In genomic region chr14:77037330-77037729, GRCm38 (mm10) we compare ENCODE assay signal across 9 mouse cellular contexts. TPM values are rescaled to one million over a fixed set of nuclear protein-coding genes. Genes with fewer than 3 reads are reported as not detected.
A peak's percentile ranks its signal among the peaks of the same experiment; 100 is the strongest.
DNase-seq lines count a peak whose midpoint lies in the region; ATAC-seq and TF ChIP-seq lines count a peak whose summit lies in the region.
"Had no signal": no experiment of that assay in that cellular context is flagged by ENCODE, and none has a peak within 500 bp of the region (broad histone marks: within the 10 kb centered on the region; RNA-seq: fewer than 3 reads in every experiment).

No protein-coding gene starts in this region.

- 0 out of 2 replicates have a peak overlapping the region, but pooled peaks have one; percentile 87 for H3K27ac ChIP-seq in gastrocnemius, adult 2 months
- no peak overlapping the region for H3K27ac ChIP-seq in lung, embryonic 14.5 days (ENCODE audit: low read depth)
- no peak overlapping the region for H3K27ac ChIP-seq in embryonic facial prominence, embryonic 14.5 days (replicated peaks; ENCODE audit: low read depth, low read length)
- H3K27ac ChIP-seq in macrophage = peak overlapping the region; percentile 93
- H3K27ac ChIP-seq in cerebellum, adult 2 months (ENCODE audit: insufficient read depth, low read length) = no peak overlapping the region
- H3K27ac ChIP-seq: forebrain, embryonic 13.5 days had no signal

- no peak for DNase-seq in gastrocnemius, adult 2 months
- DNase-seq in gastrocnemius, adult 18-20 months (ENCODE audit: low spot score) = no peak
- peak; percentile 11 for DNase-seq in lung, embryonic 14.5 days
- no peak for DNase-seq in lung, postnatal 25 days (ENCODE audit: low spot score)
- DNase-seq in embryonic facial prominence, embryonic 14.5 days (ENCODE audit: low spot score) = no peak
- DNase-seq in cerebellum, adult 2 months = no peak
- no peak for DNase-seq in right cerebral cortex, postnatal 4 days

- H3K79me2 ChIP-seq in macrophage (ENCODE audit: inconsistent target) = peaks cover 26% of the 10 kb centered on the region

- H3K27me3 ChIP-seq in lung, embryonic 14.5 days (ENCODE audit: insufficient read depth, low read length) = no peaks in the 10 kb centered on the region
- no peaks in the 10 kb centered on the region for H3K27me3 ChIP-seq in embryonic facial prominence, embryonic 14.5 days (replicated peaks; ENCODE audit: control insufficient read depth, insufficient read depth, low read length)
- H3K27me3 ChIP-seq in cerebellum, adult 2 months (ENCODE audit: control insufficient read depth, insufficient read depth, low read length) = no peaks in the 10 kb centered on the region; the same call in 1 of the 2 replicates
- H3K27me3 ChIP-seq: forebrain, embryonic 13.5 days had no signal

- no peaks in the 10 kb centered on the region for H3K9me3 ChIP-seq in lung, embryonic 14.5 days (ENCODE audit: low read depth, low read length)
- H3K9me3 ChIP-seq in embryonic facial prominence, embryonic 14.5 days (ENCODE audit: control insufficient read depth, low read length) = no peaks in the 10 kb centered on the region
- H3K9me3 ChIP-seq: forebrain, embryonic 13.5 days had no signal

- H3K4me2 ChIP-seq in lung, embryonic 14.5 days = peak overlapping the region; percentile 84
- H3K4me2 ChIP-seq in embryonic facial prominence, embryonic 14.5 days (ENCODE audit: low read depth, low read length) = peak overlapping the region; percentile 90

- no peak for TF ChIP-seq POLR2A in cerebellum, adult 2 months (IDR thresholded peaks at IDR 0.05; ENCODE audit: borderline replicate concordance, insufficient read depth, low read length)

- WGBS in lung, embryonic 14.5 days = 67% methylated on average over 5 of the region's 5 CpGs
- 71% methylated on average over 5 of the region's 5 CpGs for WGBS in embryonic facial prominence, embryonic 14.5 days
- 54% methylated on average over 5 of the region's 5 CpGs for WGBS in macrophage (ENCODE audit: missing documents)
- 67% methylated on average over 5 of the region's 5 CpGs for WGBS in cerebellum, adult 2 months

- no peak for ATAC-seq in lung, embryonic 14.5 days (ENCODE audit: insufficient read depth)
- ATAC-seq in embryonic facial prominence, embryonic 14.5 days (ENCODE audit: low read depth) = no peak

- no peak for TF ChIP-seq CTCF in gastrocnemius, adult 2 months (IDR thresholded peaks at IDR 0.05)
- TF ChIP-seq CTCF in lung, embryonic 14.5 days (IDR thresholded peaks at IDR 0.05; ENCODE audit: low read depth) = no peak
- no peak for TF ChIP-seq CTCF in cerebellum, adult 2 months (IDR thresholded peaks at IDR 0.05; ENCODE audit: borderline replicate concordance, insufficient read depth, low read depth, low read length)

- no peaks in the 10 kb centered on the region; the same call in 1 of the 2 replicates for H3K4me1 ChIP-seq in lung, embryonic 14.5 days (ENCODE audit: insufficient read depth)
- peaks cover 8% of the 10 kb centered on the region; the same call in 1 of the 2 replicates for H3K4me1 ChIP-seq in embryonic facial prominence, embryonic 14.5 days (ENCODE audit: control insufficient read depth, insufficient read depth, low read length)
- H3K4me1 ChIP-seq in cerebellum, adult 2 months (ENCODE audit: control insufficient read depth, insufficient read depth, low read length) = no peaks in the 10 kb centered on the region

- H3K4me3 ChIP-seq in gastrocnemius, adult 2 months = peak overlapping the region; percentile 86
- peak overlapping the region; percentile 70; the same call in 1 of the 2 replicates for H3K4me3 ChIP-seq in lung, embryonic 14.5 days (ENCODE audit: low read depth, low read length)
- peak overlapping the region; percentile 66 for H3K4me3 ChIP-seq in embryonic facial prominence, embryonic 14.5 days (ENCODE audit: low read depth, low read length)
- peak overlapping the region; percentile 33 for H3K4me3 ChIP-seq in macrophage (ENCODE audit: inconsistent target)
- H3K4me3 ChIP-seq in cerebellum, adult 2 months (replicated peaks; ENCODE audit: insufficient read depth, low read depth, low read length) = no peak overlapping the region

- no peaks in the 10 kb centered on the region for H3K36me3 ChIP-seq in lung, embryonic 14.5 days (ENCODE audit: insufficient read depth)
- no peaks in the 10 kb centered on the region for H3K36me3 ChIP-seq in embryonic facial prominence, embryonic 14.5 days (ENCODE audit: control insufficient read depth, insufficient read depth, low read length)
- peaks cover 6% of the 10 kb centered on the region; the same call in 1 of the 2 replicates for H3K36me3 ChIP-seq in macrophage (ENCODE audit: inconsistent target)

- no peak overlapping the region for H3K9ac ChIP-seq in lung, embryonic 14.5 days
- H3K9ac ChIP-seq in embryonic facial prominence, embryonic 14.5 days (ENCODE audit: low read depth, low read length) = no peak overlapping the region

- intact Hi-C loops in gastrocnemius, adult 2 months (cut with DNase I) = no loop called here

RNA-seq across cellular contexts. Expression of gene Lacc1, which starts 0.6 kb away (rescaled TPM):
- under 1 TPM; 0.66 to 0.75 TPM for total RNA-seq in gastrocnemius, adult 2 months (2021)
- total RNA-seq in gastrocnemius, adult 18-20 months (2021) = under 1 TPM; 0.68 to 0.95 TPM
- polyA plus RNA-seq in lung, embryonic 14.5 days (2014; fragmentation: Nextera tagmentation; extraction: Ambion mirVana) = 14.6 and 16.6 TPM in 2 replicates
- 11.5 and 12.3 TPM in 2 replicates for polyA plus RNA-seq in embryonic facial prominence, embryonic 14.5 days (2014; fragmentation: Nextera tagmentation; extraction: Ambion mirVana)
- 1,000 to 10,000 TPM in 14 of 26 experiments, 100 to 1,000 TPM in 12; 469 to 2,639 (median 1,159) TPM for total RNA-seq in macrophage (2018; cell fraction: chromatin; rRNA removed)
- 100 to 1,000 TPM; 141 to 404 (median 269) TPM for total RNA-seq in macrophage (2018; cell fraction: cytosol; rRNA removed)
- 1,000 to 10,000 TPM in 12 of 26 experiments, 100 to 1,000 TPM in 14; 321 to 1,955 (median 905) TPM for total RNA-seq in macrophage (2018; cell fraction: nucleus; rRNA removed)
- 77.8 to 162 TPM (median 129 TPM) in 3 replicates for polyA plus RNA-seq in macrophage (2018)
- polyA plus RNA-seq in cerebellum, adult 2 months (2012; rRNA removed) = 2.9 and 3.2 TPM in 2 replicates

RNA-seq across cellular contexts. Expression of gene Ccdc122, which starts 0.8 kb away (rescaled TPM):
- total RNA-seq in gastrocnemius, adult 2 months (2021) = 1 to 10 TPM; 1.1 to 2.4 TPM
- total RNA-seq in gastrocnemius, adult 18-20 months (2021) = 1 to 10 TPM; 1.3 to 2.1 TPM
- polyA plus RNA-seq in lung, embryonic 14.5 days (2014; fragmentation: Nextera tagmentation; extraction: Ambion mirVana) = 4.9 and 7.0 TPM in 2 replicates
- polyA plus RNA-seq in embryonic facial prominence, embryonic 14.5 days (2014; fragmentation: Nextera tagmentation; extraction: Ambion mirVana) = 4.0 and 4.4 TPM in 2 replicates
- 1 to 10 TPM in 24 of 26 experiments, under 1 TPM in 1, not detected in 1; 0.83 to 4.4 (median 2.4) TPM for total RNA-seq in macrophage (2018; cell fraction: chromatin; rRNA removed)
- 1 to 10 TPM; 1.5 to 4.3 (median 2.5) TPM for total RNA-seq in macrophage (2018; cell fraction: cytosol; rRNA removed)
- total RNA-seq in macrophage (2018; cell fraction: nucleus; rRNA removed) = 1 to 10 TPM in 22 of 26 experiments, under 1 TPM in 4; 0.63 to 7.0 (median 2.2) TPM
- polyA plus RNA-seq in macrophage (2018) = 1.9 to 14.8 TPM (median 5.5 TPM) in 3 replicates
- polyA plus RNA-seq in cerebellum, adult 2 months (2012; rRNA removed) = 2.2 and 2.9 TPM in 2 replicates

Comparison
In these comparisons a context has a peak if more than half of its experiments do, and no peak if none do; other contexts are left out.
1. H3K27ac ChIP-seq: peak in gastrocnemius, adult 2 months (single experiment) and macrophage (single experiment); none in lung, embryonic 14.5 days (single experiment), embryonic facial prominence, embryonic 14.5 days (single experiment) and cerebellum, adult 2 months (single experiment).